Mouse (Mus musculus): ENCODE data around the gene Tinagl1.

DNA sequence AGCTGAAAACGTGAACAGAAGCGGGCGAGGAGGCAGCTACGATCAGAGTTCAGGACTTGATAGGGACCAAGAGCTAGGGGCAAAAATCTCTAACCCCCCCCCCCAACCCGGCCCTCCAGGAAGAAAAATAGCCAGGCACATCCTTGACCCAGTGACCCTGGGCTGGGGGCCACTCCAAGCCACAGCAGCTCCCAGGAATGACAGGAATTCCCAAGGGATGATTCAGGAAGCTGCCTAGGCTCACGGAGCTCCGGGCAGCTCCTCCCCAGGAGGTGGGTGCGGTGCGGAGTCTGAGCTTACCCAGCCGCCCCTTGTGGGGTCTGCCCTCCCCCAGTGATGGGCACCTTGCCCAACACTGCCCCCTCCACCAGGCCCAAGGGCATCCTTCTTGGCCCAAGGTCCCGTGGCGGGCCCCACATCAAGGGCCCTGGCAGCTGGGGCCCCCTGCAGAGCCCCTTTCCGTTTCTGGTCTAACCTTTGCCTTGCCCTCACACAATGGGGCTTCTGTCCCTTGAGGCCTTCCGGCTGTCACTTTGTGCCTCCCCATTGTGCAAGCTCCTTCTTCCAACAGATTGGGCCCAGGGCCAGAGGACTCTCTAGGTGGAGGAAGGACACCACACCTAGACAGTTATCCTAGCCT, at the start of gene Tinagl1:
- TF ChIP-seq EP300 (IDR thresholded peaks at IDR 0.05; ENCODE audit: insufficient read depth, low read depth, low read length) (no peak), POLR2A (IDR thresholded peaks at IDR 0.05; ENCODE audit: insufficient read depth, low read depth, low read length) (no peak)
